Mouse (Mus musculus) frontal cortex, postnatal 36 days (tissue): Measurements from ENCODE around the gene Ccnj.

Source experiments
- DNase-seq, 2 experiments: peaks; one replicate each; pipeline ENCODE4 v3.0.0; 2022; ENCODE audit warnings: low spot score in 2 of 2

Gene Ccnj

GRCm38 (mm10) chr19:40830703-40831415 lies at the start of gene Ccnj:
TSS of gene Ccnj (plus strand) at chr19:40831279.
- peak; percentile 92 to 96 for DNase-seq

GRCm38 (mm10) chr19:40788004-40788714 lies 42.9 kb upstream of the Ccnj start:
- DNase-seq = no peak

- no peak for DNase-seq
Observed at GRCm38 (mm10) chr19:40788715-40789084, 42.4 kb upstream of the Ccnj start.

- DNase-seq = no peak
Observed at GRCm38 (mm10) chr19:40805176-40805737, 25.8 kb upstream of the Ccnj start.

GRCm38 (mm10) chr19:40809858-40810257 lies 21.2 kb upstream of the Ccnj start:
- no peak for DNase-seq

GRCm38 (mm10) chr19:40811840-40812239 lies 19.2 kb upstream of the Ccnj start:
- no peak for DNase-seq

GRCm38 (mm10) chr19:40812778-40813177 lies 18.3 kb upstream of the Ccnj start:
- no peak for DNase-seq

GRCm38 (mm10) chr19:40813385-40813784 lies 17.7 kb upstream of the Ccnj start:
- DNase-seq = no peak

- DNase-seq = no peak
Observed at GRCm38 (mm10) chr19:40815645-40816183, 15.4 kb upstream of the Ccnj start.

- no peak for DNase-seq
Observed at GRCm38 (mm10) chr19:40817901-40818532, 13.1 kb upstream of the Ccnj start.

- peak in 1 of 2 experiments; percentile 6 for DNase-seq
Observed at GRCm38 (mm10) chr19:40818764-40819163, 12.3 kb upstream of the Ccnj start.

- DNase-seq = no peak
Observed at GRCm38 (mm10) chr19:40821306-40821825, 9.7 kb upstream of the Ccnj start.

- no peak for DNase-seq
Observed at GRCm38 (mm10) chr19:40825636-40826035, 5.4 kb upstream of the Ccnj start.

GRCm38 (mm10) chr19:40826735-40827134 lies 4.3 kb upstream of the Ccnj start:
- DNase-seq = no peak

GRCm38 (mm10) chr19:40830198-40830597 lies 881 bp upstream of the Ccnj start:
- no peak for DNase-seq

GRCm38 (mm10) chr19:40831416-40832201 lies 530 bp downstream of the Ccnj start:
- peak in 1 of 2 experiments; percentile 11 for DNase-seq

- DNase-seq = no peak
Observed at GRCm38 (mm10) chr19:40832361-40832760, 1.3 kb downstream of the Ccnj start.

GRCm38 (mm10) chr19:40834436-40834835 lies 3.4 kb downstream of the Ccnj start:
- no peak for DNase-seq

GRCm38 (mm10) chr19:40838205-40838604 lies 7.1 kb downstream of the Ccnj start:
- DNase-seq = no peak

- DNase-seq = no peak
Observed at GRCm38 (mm10) chr19:40840303-40840702, 9.2 kb downstream of the Ccnj start.

- DNase-seq = no peak
Observed at GRCm38 (mm10) chr19:40841083-40841482, 10.0 kb downstream of the Ccnj start.
